Mouse (Mus musculus): ENCODE measurements at regions not wholly inside any gene's neighbourhood (a gene's known extent, or its start where the extent isn't known, plus 50 kb on each side); places are given as distances from the start of the nearest gene placed in this dataset.
A peak's percentile ranks its signal among the peaks of the same experiment; 100 is the strongest.

DNA sequence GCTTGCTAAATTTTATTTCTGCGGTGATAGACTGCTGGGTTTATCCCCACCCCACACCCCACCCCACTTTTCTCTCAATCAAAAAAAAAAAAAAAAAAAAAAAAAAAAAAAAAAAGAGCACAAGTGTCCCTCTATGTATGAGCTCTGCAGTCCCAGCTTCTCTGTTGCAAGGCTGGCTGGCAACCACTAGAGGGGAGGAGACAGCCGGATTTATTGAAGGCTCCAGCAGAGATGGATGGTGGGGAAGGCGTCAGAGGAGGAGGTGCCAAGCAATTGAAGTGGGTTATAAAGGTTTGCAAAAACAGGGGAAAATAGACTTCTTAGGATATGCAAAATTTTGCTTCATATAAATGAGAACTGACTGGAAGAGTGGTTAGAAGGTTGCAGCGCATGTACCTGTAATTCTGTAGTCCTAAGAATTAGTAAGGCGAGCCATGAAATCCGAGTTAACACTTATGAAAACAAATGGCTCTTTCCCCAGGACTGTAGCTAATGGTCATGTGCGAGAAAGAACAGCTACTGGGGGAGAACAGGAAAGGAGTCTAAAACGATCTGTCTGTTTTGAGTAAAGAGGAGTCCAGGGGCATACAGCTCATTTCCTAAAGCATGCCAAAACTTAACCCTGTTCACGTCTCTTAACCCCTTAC, 885.1 kb upstream of the Pou3f3 start:
- ATAC-seq (ENCODE audit: insufficient number of reproducible peaks, low FRiP score, low TSS enrichment): peak; percentile 85

DNA sequence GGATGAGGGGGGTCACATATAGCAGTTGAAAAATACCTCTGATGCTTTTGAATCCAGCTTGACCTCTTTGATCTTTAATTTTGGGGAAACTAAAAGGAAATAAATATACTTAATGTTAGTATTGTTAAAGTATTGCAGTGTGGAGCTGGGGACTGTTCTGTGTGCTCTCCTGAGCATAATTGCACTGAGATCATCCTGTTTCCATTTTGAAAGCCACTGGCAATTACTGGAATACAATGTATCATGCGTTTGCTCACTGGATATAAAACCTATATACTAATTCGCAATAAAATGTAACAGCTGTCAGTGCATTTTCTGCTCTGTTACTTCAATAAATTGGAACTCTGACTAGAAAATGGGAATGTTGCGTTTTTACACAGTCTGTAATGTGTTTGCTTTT, 884.4 kb upstream of the Pou3f3 start:
- no peak for ATAC-seq (ENCODE audit: insufficient number of reproducible peaks, low FRiP score, low TSS enrichment)

GRCm38 (mm10) chr1:41812071-41812470, 883.5 kb upstream of the Pou3f3 start:
- ATAC-seq (ENCODE audit: insufficient number of reproducible peaks, low FRiP score, low TSS enrichment): no peak

DNA sequence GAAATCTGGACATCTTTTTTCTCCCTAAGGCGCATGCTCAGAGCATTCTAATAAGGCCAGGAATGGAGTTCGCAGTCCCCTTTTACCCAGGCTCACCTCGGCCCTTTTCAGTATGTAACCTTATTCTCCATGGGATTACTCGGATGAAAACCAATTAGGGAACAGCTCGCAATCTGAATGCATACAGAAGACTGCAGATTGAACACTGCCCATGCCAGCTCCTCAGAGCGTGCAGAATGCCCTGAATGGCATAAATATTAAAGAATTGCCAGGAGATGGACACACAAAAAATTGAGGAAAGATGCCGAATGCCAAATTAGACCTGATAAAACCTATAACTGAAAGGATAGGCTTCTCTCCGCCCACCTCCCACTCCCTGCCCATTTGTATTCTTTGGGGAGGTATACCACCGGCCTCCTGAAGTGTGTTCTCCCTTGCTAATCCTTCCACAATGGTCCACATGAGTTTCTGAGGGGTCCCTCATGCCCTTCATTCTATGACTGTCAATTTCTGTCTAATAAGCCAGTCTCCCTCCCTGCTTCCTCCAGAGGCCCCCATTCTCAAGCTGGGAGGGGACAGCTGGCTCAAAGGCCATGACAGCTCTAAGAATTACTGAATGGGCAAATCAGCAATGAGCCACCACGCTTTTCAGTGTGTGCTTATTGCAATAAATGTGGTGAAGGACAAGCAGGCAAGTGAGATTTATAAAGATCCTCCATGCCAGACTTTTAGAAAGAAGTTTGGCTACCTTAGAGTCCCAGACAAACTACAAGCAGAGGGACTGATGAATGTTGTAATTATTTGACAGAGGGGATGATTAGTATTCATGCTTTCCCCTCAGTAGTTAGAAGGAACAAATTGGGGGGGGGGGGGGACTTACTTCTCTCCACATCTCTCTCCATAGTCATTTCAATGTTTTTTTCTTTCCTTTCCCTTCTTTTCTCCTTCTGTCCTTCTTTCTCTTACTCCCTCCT, 881.2 kb upstream of the Pou3f3 start:
- no peak for ATAC-seq (ENCODE audit: insufficient number of reproducible peaks, low FRiP score, low TSS enrichment)

DNA sequence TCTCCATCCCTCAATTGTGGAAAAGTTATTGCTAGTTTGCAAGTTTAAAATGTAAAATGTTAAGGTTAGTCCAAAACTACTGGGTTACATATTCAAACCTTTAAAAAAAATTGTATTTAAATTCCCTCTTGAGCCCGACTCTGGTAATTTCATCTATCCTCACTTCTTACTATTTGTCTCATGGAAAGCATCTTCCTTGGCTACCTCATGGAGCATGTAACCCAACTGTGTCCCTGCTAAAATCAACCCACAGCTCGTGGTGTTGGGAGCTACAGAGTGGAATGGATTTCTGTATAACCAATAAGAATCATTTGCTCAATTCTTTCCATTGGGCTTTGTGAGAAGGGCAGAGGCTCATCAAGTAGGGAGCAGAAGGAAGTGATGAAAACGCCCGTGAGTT, 880.5 kb upstream of the Pou3f3 start:
- no peak for ATAC-seq (ENCODE audit: insufficient number of reproducible peaks, low FRiP score, low TSS enrichment)

GRCm38 (mm10) chr1:41822742-41823141, 872.8 kb upstream of the Pou3f3 start:
- ATAC-seq (ENCODE audit: insufficient number of reproducible peaks, low FRiP score, low TSS enrichment): no peak

- no peak for ATAC-seq (ENCODE audit: insufficient number of reproducible peaks, low FRiP score, low TSS enrichment)
These were observed 870.3 kb upstream of the Pou3f3 start for GRCm38 (mm10) chr1:41825223-41825622.

GRCm38 (mm10) chr1:41831641-41832040, 863.9 kb upstream of the Pou3f3 start:
- ATAC-seq (ENCODE audit: insufficient number of reproducible peaks, low FRiP score, low TSS enrichment): no peak

All from cerebellum, adult (tissue).